ENCODE assay signal across 9 mouse cellular contexts in the genomic region with DNA sequence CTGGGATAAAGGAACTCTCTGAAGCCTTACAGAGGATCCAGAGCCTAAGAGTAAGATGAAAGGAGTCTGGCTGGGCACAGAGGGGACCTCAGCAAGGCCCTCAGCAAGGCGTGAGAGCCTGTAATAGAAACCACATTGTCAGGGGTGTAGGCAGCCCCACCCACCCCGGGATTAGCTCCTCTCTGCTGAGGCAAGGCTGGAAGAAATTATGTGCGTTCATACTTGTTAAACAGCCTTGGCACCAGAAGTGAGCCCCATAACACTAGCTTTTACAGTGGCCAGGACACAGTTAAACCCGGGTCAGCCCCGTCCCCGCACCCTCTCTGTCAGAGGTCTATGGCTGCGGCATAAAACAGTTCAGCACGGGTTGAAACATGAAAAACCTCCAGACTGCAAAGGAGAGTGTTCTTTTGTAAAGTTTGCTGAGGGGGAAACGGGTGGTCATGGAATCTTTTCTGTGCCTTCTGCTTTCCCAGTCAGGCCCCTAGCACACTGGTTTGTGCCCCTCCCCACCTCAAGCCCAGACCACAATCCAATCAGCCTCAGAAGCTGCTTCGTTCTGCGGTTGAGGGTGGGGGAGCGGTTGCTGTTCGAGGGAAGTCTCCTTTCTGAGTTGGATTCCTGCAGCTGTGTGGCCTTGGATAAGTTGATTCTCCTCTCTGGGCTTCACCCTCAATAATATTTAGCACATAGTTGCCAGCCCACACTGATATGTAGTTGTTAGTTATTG.
DNase-seq lines count a peak whose midpoint lies in the region; ATAC-seq and TF ChIP-seq lines count a peak whose summit lies in the region.
"Had no signal": no experiment of that assay in that cellular context is flagged by ENCODE, and none has a peak within 500 bp of the region (broad histone marks: within the 10 kb centered on the region; RNA-seq: fewer than 3 reads in every experiment).

No protein-coding gene starts in this region.

- no peak for TF ChIP-seq POLR2A in limb, embryonic 14.5 days (IDR thresholded peaks at IDR 0.05; ENCODE audit: borderline replicate concordance, extremely low read depth, insufficient read depth, insufficient read length)

- no peaks in the 10 kb centered on the region for H3K36me3 ChIP-seq in forebrain, embryonic 12.5 days (replicated peaks)
- no peaks in the 10 kb centered on the region for H3K36me3 ChIP-seq in forebrain, embryonic 16.5 days (ENCODE audit: control insufficient read depth, insufficient read depth)
- H3K36me3 ChIP-seq in liver, embryonic 12.5 days = no peaks in the 10 kb centered on the region
- H3K36me3 ChIP-seq in limb, embryonic 14.5 days (ENCODE audit: control insufficient read depth, insufficient read depth, low read length) = no peaks in the 10 kb centered on the region

- WGBS in forebrain, embryonic 12.5 days = 8% methylated on average over 13 of the region's 13 CpGs
- 13% methylated on average over 13 of the region's 13 CpGs for WGBS in forebrain, embryonic 16.5 days
- WGBS in liver, embryonic 12.5 days (ENCODE audit: insufficient replicate concordance) = 12% methylated on average over 13 of the region's 13 CpGs
- 3% methylated on average over 13 of the region's 13 CpGs for WGBS in limb, embryonic 14.5 days

- peaks cover 82% of the 10 kb centered on the region for H3K27me3 ChIP-seq in forebrain, embryonic 12.5 days
- H3K27me3 ChIP-seq in forebrain, embryonic 16.5 days (replicated peaks; ENCODE audit: control insufficient read depth, insufficient read depth, low read length) = no peaks in the 10 kb centered on the region
- peaks cover 3% of the 10 kb centered on the region for H3K27me3 ChIP-seq in liver, embryonic 12.5 days (replicated peaks)
- no peaks in the 10 kb centered on the region for H3K27me3 ChIP-seq in limb, embryonic 14.5 days (ENCODE audit: control insufficient read depth, insufficient read depth, low read length)
- H3K27me3 ChIP-seq: Patski had no signal

- H3K4me3 ChIP-seq in forebrain, embryonic 12.5 days (replicated peaks) = no peak overlapping the region
- no peak overlapping the region for H3K4me3 ChIP-seq in forebrain, embryonic 16.5 days (replicated peaks; ENCODE audit: low read length)
- no peak overlapping the region for H3K4me3 ChIP-seq in liver, embryonic 12.5 days
- H3K4me3 ChIP-seq in limb, embryonic 14.5 days (replicated peaks; ENCODE audit: low read length) = no peak overlapping the region

- no peak overlapping the region for H3K9ac ChIP-seq in forebrain, embryonic 12.5 days
- H3K9ac ChIP-seq in forebrain, embryonic 16.5 days (replicated peaks; ENCODE audit: low read depth, low read length) = no peak overlapping the region
- no peak overlapping the region for H3K9ac ChIP-seq in liver, embryonic 12.5 days
- H3K9ac ChIP-seq in limb, embryonic 14.5 days (ENCODE audit: low read depth, low read length, severe bottlenecking) = no peak overlapping the region

- H3K4me1 ChIP-seq in forebrain, embryonic 12.5 days = peaks cover 74% of the 10 kb centered on the region
- peaks cover 31% of the 10 kb centered on the region for H3K4me1 ChIP-seq in forebrain, embryonic 16.5 days (replicated peaks; ENCODE audit: control insufficient read depth, insufficient read depth, low read length)
- H3K4me1 ChIP-seq in liver, embryonic 12.5 days = peaks cover 5% of the 10 kb centered on the region; the same call in 1 of the 2 replicates
- peaks cover 65% of the 10 kb centered on the region for H3K4me1 ChIP-seq in limb, embryonic 14.5 days (ENCODE audit: control insufficient read depth, insufficient read depth, low read length)

- no peaks in the 10 kb centered on the region for H3K9me3 ChIP-seq in forebrain, embryonic 12.5 days
- H3K9me3 ChIP-seq in forebrain, embryonic 16.5 days (ENCODE audit: control insufficient read depth, low read length) = no peaks in the 10 kb centered on the region
- H3K9me3 ChIP-seq in liver, embryonic 12.5 days (replicated peaks) = no peaks in the 10 kb centered on the region
- no peaks in the 10 kb centered on the region for H3K9me3 ChIP-seq in limb, embryonic 14.5 days (ENCODE audit: control insufficient read depth, low read length)

- peak overlapping the region; percentile 48 for H3K27ac ChIP-seq in forebrain, embryonic 12.5 days
- no peak overlapping the region for H3K27ac ChIP-seq in forebrain, embryonic 16.5 days (ENCODE audit: low read length)
- no peak overlapping the region for H3K27ac ChIP-seq in liver, embryonic 12.5 days
- peak overlapping the region; percentile 72 for H3K27ac ChIP-seq in limb, embryonic 14.5 days (replicated peaks; ENCODE audit: low read depth, low read length)

- ATAC-seq in forebrain, embryonic 12.5 days (ENCODE audit: low FRiP score) = peak; percentile 10; the same call in 1 of the 2 replicates
- ATAC-seq in forebrain, embryonic 16.5 days = no peak
- no peak for ATAC-seq in liver, embryonic 12.5 days
- ATAC-seq in limb, embryonic 14.5 days (ENCODE audit: low FRiP score, low read depth) = peak; percentile 78
- ATAC-seq: Patski had no signal

- DNase-seq in liver (peak; percentile 28), adipocyte (ENCODE audit: low spot score) (no peak)
- DNase-seq in embryo, embryonic 10 days (ENCODE audit: low spot score) = peak; percentile 72
- peak; percentile 83 for DNase-seq in limb, embryonic 14.5 days (ENCODE audit: low spot score)
- DNase-seq in adrenal gland, postnatal 14 days = no peak

- no peak overlapping the region; the same call in 1 of the 2 replicates for H3K4me2 ChIP-seq in forebrain, embryonic 12.5 days
- H3K4me2 ChIP-seq in forebrain, embryonic 16.5 days (ENCODE audit: low read length) = no peak overlapping the region
- H3K4me2 ChIP-seq in liver, embryonic 12.5 days = no peak overlapping the region
- peak overlapping the region; percentile 31 for H3K4me2 ChIP-seq in limb, embryonic 14.5 days (replicated peaks; ENCODE audit: low read depth, low read length, severe bottlenecking)

Comparison
In these comparisons a context has a peak if more than half of its experiments do, and no peak if none do; other contexts are left out.
1. ATAC-seq: peak in forebrain, embryonic 12.5 days (single experiment) and limb, embryonic 14.5 days (single experiment); none in forebrain, embryonic 16.5 days (single experiment) and liver, embryonic 12.5 days (single experiment).
2. H3K27ac ChIP-seq: peak in forebrain, embryonic 12.5 days (single experiment) and limb, embryonic 14.5 days (single experiment); none in forebrain, embryonic 16.5 days (single experiment) and liver, embryonic 12.5 days (single experiment).
3. DNase-seq: peak in liver (single experiment), embryo, embryonic 10 days (single experiment) and limb, embryonic 14.5 days (single experiment); none in adrenal gland, postnatal 14 days (single experiment) and adipocyte (single experiment).